In genomic region chr19:24900581-24901220, GRCm38 (mm10) we compare ENCODE assay signal across 9 mouse cellular contexts. TPM values are rescaled to one million over a fixed set of nuclear protein-coding genes. Genes with fewer than 3 reads are reported as not detected.
A peak's percentile ranks its signal among the peaks of the same experiment; 100 is the strongest.
DNase-seq lines count a peak whose midpoint lies in the region; ATAC-seq and TF ChIP-seq lines count a peak whose summit lies in the region.
"Had no signal": no experiment of that assay in that cellular context is flagged by ENCODE, and none has a peak within 500 bp of the region (broad histone marks: within the 10 kb centered on the region; RNA-seq: fewer than 3 reads in every experiment).

Gene Foxd4 (minus strand): TSS chr19:24901197.

- H3K36me3 ChIP-seq in forebrain, embryonic 10.5 days (replicated peaks): no peaks in the 10 kb centered on the region
- H3K36me3 ChIP-seq in intestine, postnatal 0 days (ENCODE audit: control insufficient read depth, insufficient read depth): no peaks in the 10 kb centered on the region
- no peaks in the 10 kb centered on the region for H3K36me3 ChIP-seq in neural tube, embryonic 13.5 days
- H3K36me3 ChIP-seq in thymus, adult 2 months (ENCODE audit: control insufficient read depth, insufficient read depth, low read length): no peaks in the 10 kb centered on the region

- ATAC-seq in intestine, postnatal 0 days: no peak
- peak; percentile 20; the same call in 1 of the 2 replicates for ATAC-seq in neural tube, embryonic 13.5 days (ENCODE audit: low read depth)
- ATAC-seq in frontal cortex, adult (ENCODE audit: low TSS enrichment): no peak

- H3K27me3 ChIP-seq in forebrain, embryonic 10.5 days (ENCODE audit: poor library complexity, severe bottlenecking): peaks cover 100% of the 10 kb centered on the region
- H3K27me3 ChIP-seq in intestine, postnatal 0 days (replicated peaks; ENCODE audit: control insufficient read depth, insufficient read depth, low read length): peaks cover 70% of the 10 kb centered on the region
- peaks cover 87% of the 10 kb centered on the region for H3K27me3 ChIP-seq in neural tube, embryonic 13.5 days
- peaks cover 37% of the 10 kb centered on the region for H3K27me3 ChIP-seq in thymus, adult 2 months (ENCODE audit: control insufficient read depth, insufficient read depth, low read length)

- H3K27ac ChIP-seq in layer of hippocampus, adult 2 months: no peak within 1 kb of the TSS
- H3K27ac ChIP-seq in forebrain, embryonic 10.5 days: no peak within 1 kb of the TSS
- H3K27ac ChIP-seq in intestine, postnatal 0 days (ENCODE audit: low read depth, low read length): no peak within 1 kb of the TSS
- no peak within 1 kb of the TSS for H3K27ac ChIP-seq in neural tube, embryonic 13.5 days (replicated peaks)
- no peak within 1 kb of the TSS for H3K27ac ChIP-seq in thymus, adult 2 months (ENCODE audit: control insufficient read depth, insufficient read depth, low read length)

- H3K4me2 ChIP-seq in intestine, postnatal 0 days (replicated peaks; ENCODE audit: low read depth): peak within 1 kb of the TSS; percentile 54
- H3K4me2 ChIP-seq in neural tube, embryonic 13.5 days: peak within 1 kb of the TSS; percentile 63

- H3K4me3 ChIP-seq in layer of hippocampus, adult 2 months: peak within 1 kb of the TSS; percentile 36
- H3K4me3 ChIP-seq in forebrain, embryonic 10.5 days: peak within 1 kb of the TSS; percentile 58
- peak within 1 kb of the TSS; percentile 37 for H3K4me3 ChIP-seq in intestine, postnatal 0 days (ENCODE audit: low read depth, low read length)
- H3K4me3 ChIP-seq in neural tube, embryonic 13.5 days: peak within 1 kb of the TSS; percentile 37
- H3K4me3 ChIP-seq in thymus, adult 2 months (ENCODE audit: control insufficient read depth, insufficient read depth, low read length): no peak within 1 kb of the TSS

- WGBS in forebrain, embryonic 10.5 days: under 1% methylated on average over 27 of the region's 27 CpGs
- under 1% methylated on average over 27 of the region's 27 CpGs for WGBS in intestine, postnatal 0 days
- WGBS in neural tube, embryonic 13.5 days: under 1% methylated on average over 27 of the region's 27 CpGs
- 6% methylated on average over 27 of the region's 27 CpGs for WGBS in thymus, adult 2 months

- no peak for TF ChIP-seq CTCF in layer of hippocampus, adult 2 months (conservative IDR thresholded peaks at IDR 0.05)
- no peak for TF ChIP-seq CTCF in intestine, postnatal 0 days (IDR thresholded peaks at IDR 0.05; ENCODE audit: low read depth)
- TF ChIP-seq CTCF in thymus, adult 2 months (IDR thresholded peaks at IDR 0.05; ENCODE audit: borderline replicate concordance, control insufficient read depth, extremely low read depth, insufficient read depth, low read length, poor library complexity): no peak

- H3K9ac ChIP-seq in intestine, postnatal 0 days (ENCODE audit: low read depth, low read length): 0 out of 2 replicates have a peak within 1 kb of the TSS, but pooled peaks have one; percentile 3
- H3K9ac ChIP-seq in neural tube, embryonic 13.5 days: no peak within 1 kb of the TSS

- no peak for TF ChIP-seq POLR2A in thymus, adult 2 months (IDR thresholded peaks at IDR 0.05; ENCODE audit: control insufficient read depth, extremely low read depth, insufficient read depth, low read length, poor library complexity)

- DNase-seq in layer of hippocampus, adult 2 months (ENCODE audit: low spot score in 2 of 2): no peak
- no peak for DNase-seq in layer of hippocampus, adult 11-12 months (ENCODE audit: low spot score)
- DNase-seq in forebrain, embryonic 10.5 days (ENCODE audit: extremely low spot score, low spot score): no peak
- DNase-seq in thymus, adult 2 months: no peak
- no peak for DNase-seq in Muller cell, postnatal 12 days (ENCODE audit: inconsistent ontology term)
- DNase-seq: layer of hippocampus, adult 9-11 months had no signal

- H3K9me3 ChIP-seq in forebrain, embryonic 10.5 days: no peaks in the 10 kb centered on the region
- H3K9me3 ChIP-seq in intestine, postnatal 0 days (ENCODE audit: control insufficient read depth): no peaks in the 10 kb centered on the region
- H3K9me3 ChIP-seq in neural tube, embryonic 13.5 days: no peaks in the 10 kb centered on the region

- peaks cover 38% of the 10 kb centered on the region for H3K4me1 ChIP-seq in forebrain, embryonic 10.5 days
- H3K4me1 ChIP-seq in intestine, postnatal 0 days (replicated peaks; ENCODE audit: control insufficient read depth, insufficient read depth, low read length): no peaks in the 10 kb centered on the region
- peaks cover 28% of the 10 kb centered on the region for H3K4me1 ChIP-seq in neural tube, embryonic 13.5 days (replicated peaks)
- no peaks in the 10 kb centered on the region for H3K4me1 ChIP-seq in thymus, adult 2 months (replicated peaks; ENCODE audit: control insufficient read depth, insufficient read depth, low read length)

RNA-seq across cellular contexts. Expression of gene Foxd4, which starts in this region (rescaled TPM):
- total RNA-seq in layer of hippocampus, adult 2 months (2021): not detected
- polyA plus RNA-seq in forebrain, embryonic 10.5 days (2016; fragmentation: Nextera tagmentation; extraction: Ambion mirVana): not detected in 2 replicates
- polyA plus RNA-seq in intestine, postnatal 0 days (2015; fragmentation: Nextera tagmentation; extraction: Ambion mirVana): not detected in 2 replicates
- polyA plus RNA-seq in neural tube, embryonic 13.5 days (2015; fragmentation: Nextera tagmentation; extraction: Ambion mirVana): not detected in 2 replicates
- polyA plus RNA-seq in thymus, adult 2 months (2012; rRNA removed): not detected in 2 replicates

Comparison
In these comparisons a context has a peak if more than half of its experiments do, and no peak if none do; other contexts are left out.
1. Peak in ATAC-seq, H3K4me3 ChIP-seq and H3K4me2 ChIP-seq in neural tube, embryonic 13.5 days; RNA of the gene not detected or under 1 TPM.